Mouse (Mus musculus) small intestine, adult 2 months (tissue): Measurements from ENCODE around the gene 5330417C22Rik.

Experiments
- CTCF ChIP-seq: fragments of 200-500 bp; IDR thresholded peaks from 2 replicates; pipeline ENCODE4 v1.5.1; 2012; ENCODE audit warnings: low read depth, mild to moderate bottlenecking, control low read depth, inconsistent platforms, low read length, moderate library complexity, mixed read lengths; ENCODE audit not compliant: insufficient replicate concordance, insufficient read length; ENCODE audit errors: extremely low read depth
- POLR2A ChIP-seq: fragments of 200-500 bp; IDR thresholded peaks from 2 replicates; pipeline ENCODE4 v1.6.1; 2012; ENCODE audit warnings: low read depth, mild to moderate bottlenecking, control low read depth, inconsistent platforms, low read length, moderate library complexity

DNA sequence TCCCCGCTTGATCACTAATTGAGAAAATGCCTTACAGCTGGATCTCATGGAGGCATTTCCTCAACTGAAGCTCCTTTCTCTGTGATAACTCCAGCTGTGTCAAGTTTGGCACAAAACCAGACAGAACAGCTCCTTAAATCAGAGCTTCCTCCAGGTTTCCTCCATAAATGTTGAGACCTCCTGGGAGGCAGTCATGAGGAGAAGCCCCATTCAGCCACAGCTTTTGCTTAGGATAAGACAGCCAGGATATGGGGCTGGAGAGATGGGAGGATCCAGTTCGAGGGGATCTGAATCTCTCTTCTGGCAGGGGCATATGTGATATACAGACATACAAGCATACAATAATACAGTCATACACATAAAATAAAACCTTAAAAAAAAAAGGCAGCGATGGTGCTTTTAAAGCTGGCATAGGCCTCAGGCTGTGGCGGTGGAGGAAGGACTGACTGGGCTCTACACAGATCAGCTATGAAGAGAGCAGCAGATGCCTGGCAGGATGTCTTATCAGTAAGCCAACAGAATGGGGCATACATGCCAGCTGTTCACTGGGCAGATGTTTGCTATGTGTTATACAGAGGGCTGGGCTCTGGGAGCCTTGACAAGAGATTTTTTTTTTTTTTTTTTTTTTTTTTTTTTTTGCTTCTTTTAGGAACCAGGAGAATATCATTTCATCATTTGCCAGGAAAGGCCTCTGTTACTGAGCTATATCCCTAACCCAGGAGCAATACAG lies 27.4 kb downstream of the 5330417C22Rik start:
- no peak for TF ChIP-seq CTCF
- no peak for TF ChIP-seq POLR2A
